Mouse (Mus musculus) brain, embryonic 18.5 days (tissue): Measurements from ENCODE around the gene Stx6.

ENCODE experiments used
- DNase-seq: peaks from one replicate; pipeline ENCODE4 v3.0.0-alpha.2; 2012; ENCODE audit warnings: low read depth, low spot score

Stx6 gene

DNA sequence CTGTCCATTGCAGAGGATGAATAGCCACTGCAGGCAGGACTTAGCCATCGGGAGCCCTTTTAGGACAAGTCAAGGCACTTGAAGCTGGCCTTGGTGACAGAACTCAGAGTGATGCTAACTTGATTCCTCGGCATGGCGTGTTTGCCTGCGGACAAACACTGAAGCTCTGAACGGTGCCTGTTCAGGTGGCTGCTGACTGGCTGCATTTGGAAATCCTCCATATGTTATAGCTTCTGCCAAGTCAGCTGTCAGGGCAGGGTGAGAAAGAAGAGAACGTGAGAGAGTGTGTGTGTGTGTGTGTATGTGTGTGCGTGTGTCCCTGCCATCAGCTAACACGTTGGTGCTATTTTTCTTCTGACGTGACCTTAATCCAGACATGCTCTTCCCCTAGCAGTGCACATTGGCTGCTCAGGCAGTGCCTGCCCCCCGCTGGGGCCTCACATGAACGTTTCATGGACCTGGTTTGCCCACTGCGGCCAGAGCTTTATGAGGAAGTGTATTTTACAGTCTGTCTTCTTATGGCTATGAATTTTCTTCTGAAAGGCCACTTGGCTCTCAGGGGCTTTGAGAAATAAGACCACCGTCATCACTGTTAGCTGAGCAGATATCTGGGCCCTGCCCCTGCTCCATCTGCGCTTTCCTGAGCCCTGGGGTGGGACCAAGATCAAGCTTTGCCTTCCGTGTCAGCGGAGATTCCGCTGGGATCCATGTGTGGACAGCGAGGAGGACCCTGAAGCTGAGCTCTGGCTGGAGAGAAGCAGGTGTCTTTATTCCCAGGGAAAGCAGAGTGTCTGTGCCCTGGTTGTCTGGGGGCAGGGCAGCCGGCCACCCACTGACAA lies 47.5 kb downstream of the Stx6 start:
- no peak for DNase-seq

DNA sequence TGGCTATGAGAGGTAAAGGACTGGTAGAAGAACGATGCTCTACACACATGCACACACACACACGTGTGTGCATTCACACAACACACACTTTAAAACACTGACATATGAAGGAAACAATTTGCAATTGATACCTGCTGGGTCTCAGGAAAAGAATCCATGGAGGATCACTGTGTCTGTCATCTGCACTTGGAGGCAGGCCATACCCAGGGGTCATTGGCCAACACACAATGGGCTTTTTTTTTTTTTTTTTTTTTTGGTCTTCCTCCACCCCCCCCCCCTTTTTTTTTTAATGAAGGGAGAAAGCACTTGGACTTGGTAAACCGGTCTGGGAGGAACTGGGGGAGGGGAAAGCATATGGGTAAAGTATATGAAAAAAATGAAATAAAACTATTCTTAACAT lies 49.3 kb downstream of the Stx6 start:
- DNase-seq, result no peak

- no peak for DNase-seq
Observed at GRCm38 (mm10) chr1:155210011-155210763, 51.7 kb downstream of the Stx6 start.

DNA sequence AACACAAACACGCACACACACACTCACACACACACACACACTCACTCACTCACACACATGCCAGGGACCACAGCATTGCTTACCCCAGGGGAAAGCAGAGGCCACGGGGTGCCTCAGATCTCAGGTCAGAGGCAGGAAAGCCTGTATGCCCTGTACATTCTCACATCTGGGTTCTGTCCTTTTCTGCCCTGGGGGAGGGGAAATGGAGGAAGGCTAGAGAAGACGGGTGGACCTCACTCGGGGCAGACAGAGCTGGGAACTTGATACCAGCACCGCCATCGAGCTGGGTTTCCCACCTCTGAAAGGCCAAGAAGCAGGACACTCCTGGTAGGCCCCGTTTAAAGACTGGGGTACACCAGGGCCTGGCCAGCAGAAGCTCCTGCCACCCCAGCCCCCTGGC lies 52.5 kb downstream of the Stx6 start:
- no peak for DNase-seq

- DNase-seq, result no peak
Observed at GRCm38 (mm10) chr1:155212081-155212480, 53.6 kb downstream of the Stx6 start.

- DNase-seq, result no peak
Observed at GRCm38 (mm10) chr1:155212493-155212892, 54.0 kb downstream of the Stx6 start.

- DNase-seq, result no peak
Observed at GRCm38 (mm10) chr1:155212936-155213774, 54.6 kb downstream of the Stx6 start.

- DNase-seq, result no peak
Observed at GRCm38 (mm10) chr1:155213912-155214311, 55.4 kb downstream of the Stx6 start.

DNA sequence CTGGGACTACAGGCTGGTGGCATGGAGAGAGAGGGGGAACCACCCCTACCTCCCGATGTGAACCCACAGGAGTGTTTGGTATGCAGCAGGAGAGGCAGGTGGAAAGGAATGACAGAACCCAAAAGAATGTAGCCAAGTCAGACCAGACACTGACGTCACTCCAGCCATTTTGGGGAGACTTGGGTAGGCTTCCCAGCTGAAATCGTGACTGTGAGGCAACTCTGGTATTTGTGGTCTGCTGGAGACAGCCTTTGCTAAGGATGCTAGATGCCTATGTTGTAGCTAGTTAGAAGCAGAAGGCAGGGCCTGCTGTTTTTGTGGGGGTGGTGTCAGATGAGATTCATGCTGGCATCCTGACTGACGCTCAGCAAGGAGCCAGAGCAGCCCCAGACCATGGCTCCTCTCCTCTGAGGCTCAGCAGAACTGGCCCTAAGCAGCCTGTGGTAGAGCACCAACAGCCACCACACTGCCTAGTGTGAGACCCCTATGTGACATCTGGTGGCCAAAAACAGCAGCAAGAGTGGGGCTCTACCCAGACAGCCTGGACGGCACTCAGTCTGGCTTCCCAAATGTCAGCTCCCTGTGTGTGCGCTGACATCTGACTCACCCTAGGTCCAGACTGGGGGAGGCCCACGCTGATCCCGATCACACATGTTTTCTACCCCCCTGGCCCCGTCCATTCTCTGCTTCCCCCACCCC lies 56.7 kb downstream of the Stx6 start:
- no peak for DNase-seq

GRCm38 (mm10) chr1:155216313-155216712 lies 57.8 kb downstream of the Stx6 start:
- DNase-seq, result no peak

GRCm38 (mm10) chr1:155216844-155217243 lies 58.3 kb downstream of the Stx6 start:
- DNase-seq, result no peak

DNA sequence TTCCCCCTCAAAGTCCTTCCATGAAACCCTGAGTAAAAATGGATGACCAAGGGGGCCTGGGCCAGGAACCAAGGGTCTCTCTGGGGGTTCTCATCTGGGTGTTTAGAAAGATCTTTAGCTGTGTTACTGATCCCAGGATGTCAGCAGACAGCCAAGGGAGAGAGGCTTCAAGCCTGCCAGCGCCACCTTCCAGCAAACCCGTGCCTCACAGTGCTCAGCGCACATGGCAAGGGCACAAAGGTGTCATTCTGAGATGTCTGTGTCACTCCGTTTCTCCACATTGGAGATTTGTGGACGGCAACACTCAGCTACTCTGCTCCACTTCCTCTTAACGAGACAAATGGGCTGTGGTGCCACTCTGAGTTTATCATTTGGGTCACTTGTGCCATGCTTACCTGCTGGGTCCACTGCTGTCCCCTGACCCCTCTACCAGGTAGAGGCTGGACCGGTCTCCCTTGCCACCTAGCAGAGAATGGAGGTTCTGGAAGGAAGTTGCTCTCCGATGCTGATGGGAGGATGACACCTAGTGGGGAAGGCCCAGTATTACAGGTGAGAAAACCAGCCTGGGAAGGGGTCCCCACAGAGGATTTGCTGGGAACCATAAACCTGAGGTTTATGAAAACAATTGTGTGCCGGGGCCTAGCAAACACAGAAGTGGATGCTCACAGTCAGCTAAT lies 59.5 kb downstream of the Stx6 start:
- no peak for DNase-seq

DNA sequence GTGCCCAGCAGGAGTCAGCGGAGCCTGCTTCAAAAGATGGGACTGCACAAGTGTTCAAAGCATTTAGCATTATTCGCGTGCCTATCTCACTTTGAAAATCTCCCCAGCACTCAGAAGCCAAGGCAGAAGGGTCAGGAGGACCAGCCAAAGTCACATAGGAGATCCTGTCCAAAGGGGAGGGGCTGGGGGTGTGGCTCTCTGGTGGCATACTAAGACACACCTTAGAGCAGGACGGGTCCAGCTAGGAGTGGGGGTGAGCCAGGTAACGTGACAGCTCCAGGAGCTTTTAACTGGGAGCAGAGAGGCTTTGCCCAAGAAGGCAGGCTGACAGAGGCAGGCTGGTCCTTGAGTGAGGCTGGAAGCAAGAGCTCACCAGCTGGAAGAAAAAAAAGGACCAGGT lies 60.4 kb downstream of the Stx6 start:
- no peak for DNase-seq

- no peak for DNase-seq
Observed at GRCm38 (mm10) chr1:155222101-155222669, 63.7 kb downstream of the Stx6 start.

GRCm38 (mm10) chr1:155223036-155223435 lies 64.5 kb downstream of the Stx6 start:
- DNase-seq, result no peak

DNA sequence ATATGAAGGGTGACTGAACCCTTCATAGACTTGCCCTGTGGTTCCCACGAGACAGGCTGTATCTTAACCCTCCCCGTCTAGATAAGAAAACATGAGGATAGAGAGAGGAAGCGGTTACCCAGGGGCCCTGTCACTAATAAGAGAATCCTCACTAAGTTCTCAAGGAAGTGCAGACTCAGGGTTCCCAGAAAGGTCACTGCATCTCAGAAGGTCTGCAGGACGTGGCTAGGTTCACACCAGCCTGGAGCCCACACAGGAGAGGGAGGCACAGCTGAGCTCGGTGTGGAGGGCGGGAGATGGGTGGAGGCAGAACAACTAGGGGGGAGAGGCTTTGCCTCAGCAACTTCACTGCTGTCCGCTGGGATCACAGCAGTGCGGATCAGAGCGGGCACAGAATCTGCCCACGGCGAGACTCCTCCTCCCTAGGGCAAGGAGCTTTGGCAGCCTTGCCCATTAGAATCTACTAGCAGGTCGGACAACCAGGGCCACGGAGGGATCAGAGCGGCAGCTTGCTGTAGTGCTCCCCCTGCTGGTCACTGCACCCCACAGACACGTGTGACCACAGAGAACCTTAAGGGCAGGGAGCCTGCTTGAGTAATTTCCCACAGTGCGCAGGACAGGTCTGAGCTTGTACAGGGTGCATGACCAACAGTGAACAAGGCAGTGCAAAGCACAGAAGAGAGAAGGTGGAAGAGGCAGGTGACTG lies 65.5 kb downstream of the Stx6 start:
- no peak for DNase-seq

- no peak for DNase-seq
Observed at GRCm38 (mm10) chr1:155229464-155230411, 71.2 kb downstream of the Stx6 start.

GRCm38 (mm10) chr1:155232385-155232784 lies 73.9 kb downstream of the Stx6 start:
- DNase-seq, result no peak

DNA sequence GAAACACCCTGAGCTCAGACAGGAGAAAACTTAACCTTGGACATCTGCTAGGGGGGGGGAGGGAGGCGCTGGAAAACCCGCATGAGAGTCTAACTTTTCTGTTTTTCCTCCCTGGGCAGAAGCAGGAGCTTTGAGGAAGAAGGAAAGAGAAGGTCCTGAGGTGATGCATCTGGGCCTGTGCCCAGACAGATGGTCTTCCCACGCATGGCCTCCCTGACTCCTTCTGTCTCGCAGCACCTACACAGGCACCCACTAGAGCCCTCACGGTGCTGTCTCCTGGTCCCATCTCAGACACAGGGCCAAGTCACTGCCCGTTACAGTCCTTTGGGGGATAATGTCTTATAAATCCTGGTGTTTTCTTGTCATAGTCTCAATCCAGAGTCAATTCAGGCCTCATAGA lies 74.3 kb downstream of the Stx6 start:
- DNase-seq, result no peak
